Mouse (Mus musculus): ENCODE data around the gene Zbtb43.
A peak's percentile ranks its signal among the peaks of the same experiment; 100 is the strongest.

Gene Zbtb43

GRCm38 (mm10) chr2:33468466-33469097 lies at the start of gene Zbtb43:
Zbtb43 (minus strand) TSS chr2:33468559.
- DNase-seq, result peak; percentile 98

GRCm38 (mm10) chr2:33515856-33516255 lies 47.5 kb upstream of the Zbtb43 start:
- DNase-seq, result no peak

- no peak for DNase-seq
Measured at GRCm38 (mm10) chr2:33515431-33515830, 47.1 kb upstream of the Zbtb43 start.

GRCm38 (mm10) chr2:33510791-33511190 lies 42.4 kb upstream of the Zbtb43 start:
- DNase-seq, result no peak

GRCm38 (mm10) chr2:33502602-33503001 lies 34.2 kb upstream of the Zbtb43 start:
- no peak for DNase-seq

- no peak for DNase-seq
Measured at GRCm38 (mm10) chr2:33498280-33498679, 29.9 kb upstream of the Zbtb43 start.

- no peak for DNase-seq
Measured at GRCm38 (mm10) chr2:33495654-33496053, 27.3 kb upstream of the Zbtb43 start.

GRCm38 (mm10) chr2:33492041-33492440 lies 23.7 kb upstream of the Zbtb43 start:
- no peak for DNase-seq

- DNase-seq, result no peak
Measured at GRCm38 (mm10) chr2:33489565-33489964, 21.2 kb upstream of the Zbtb43 start.

GRCm38 (mm10) chr2:33487332-33487731 lies 19.0 kb upstream of the Zbtb43 start:
- no peak for DNase-seq

- peak; percentile 81 for DNase-seq
Measured at GRCm38 (mm10) chr2:33486866-33487265, 18.5 kb upstream of the Zbtb43 start.

GRCm38 (mm10) chr2:33477961-33478755 lies 9.8 kb upstream of the Zbtb43 start:
- no peak for DNase-seq

- DNase-seq, result no peak
Measured at GRCm38 (mm10) chr2:33475961-33476360, 7.6 kb upstream of the Zbtb43 start.

- DNase-seq, result no peak
Measured at GRCm38 (mm10) chr2:33467546-33468465, 553 bp downstream of the Zbtb43 start.

- DNase-seq, result peak; percentile 46
Measured at GRCm38 (mm10) chr2:33465966-33466365, 2.4 kb downstream of the Zbtb43 start.

- DNase-seq, result no peak
Measured at GRCm38 (mm10) chr2:33465215-33465614, 3.1 kb downstream of the Zbtb43 start.

GRCm38 (mm10) chr2:33462066-33462465 lies 6.3 kb downstream of the Zbtb43 start:
- no peak for DNase-seq

- no peak for DNase-seq
Measured at GRCm38 (mm10) chr2:33461066-33461465, 7.3 kb downstream of the Zbtb43 start.

- DNase-seq, result no peak
Measured at GRCm38 (mm10) chr2:33459660-33460059, 8.7 kb downstream of the Zbtb43 start.

- no peak for DNase-seq
Measured at GRCm38 (mm10) chr2:33456696-33457095, 11.7 kb downstream of the Zbtb43 start.

- no peak for DNase-seq
Measured at GRCm38 (mm10) chr2:33456242-33456641, 12.1 kb downstream of the Zbtb43 start.

GRCm38 (mm10) chr2:33455350-33455749 lies 13.0 kb downstream of the Zbtb43 start:
- DNase-seq, result no peak

GRCm38 (mm10) chr2:33454816-33455215 lies 13.5 kb downstream of the Zbtb43 start:
- DNase-seq, result no peak
